Mouse (Mus musculus): ENCODE data around the gene Ago3. TPM values are rescaled to one million over a fixed set of nuclear protein-coding genes. Genes with fewer than 3 reads are reported as not detected.

Ago3 gene
- 9.3 and 11.9 TPM in 2 replicates for polyA plus RNA-seq (2012; ENCODE audit: low replicate concordance)

GRCm38 (mm10) chr4:126429347-126430079 is at the start of gene Ago3:
Ago3 (minus strand) TSS chr4:126429556.

GRCm38 (mm10) chr4:126468285-126468901 is 39.0 kb upstream of the Ago3 start, which contains the start of gene Ago1:
Ago1 (minus strand) TSS chr4:126468583.

GRCm38 (mm10) chr4:126325281-126325861 is 104.0 kb downstream of the Ago3 start, which contains the start of gene Tekt2:
Tekt2 (minus strand) TSS chr4:126325688.

GRCm38 (mm10) chr4:126321111-126321853 is 108.1 kb downstream of the Ago3 start, which contains the start of gene Adprhl2:
Adprhl2 (minus strand) TSS chr4:126321703.

DNA sequence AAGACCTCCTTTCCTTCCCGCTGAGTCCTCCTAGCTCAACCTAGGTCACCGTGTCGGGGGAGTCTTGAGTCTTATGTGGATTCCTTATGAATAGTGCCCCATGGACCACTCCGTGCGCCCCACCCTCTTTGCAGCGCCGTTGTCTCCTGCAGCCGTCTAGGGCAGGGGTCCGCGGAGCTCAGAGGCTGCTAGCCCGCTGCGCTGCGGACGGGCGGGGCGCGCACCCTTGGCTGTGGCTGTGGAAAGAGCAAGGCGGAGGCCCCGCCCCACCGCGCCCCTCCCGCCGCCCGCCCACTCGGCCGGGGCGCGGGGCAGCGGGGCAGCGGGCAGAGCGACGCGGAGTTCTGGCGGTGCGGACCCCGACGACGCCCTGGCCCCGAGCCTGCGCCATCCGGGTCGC is 142.9 kb downstream of the Ago3 start, which contains the start of gene Col8a2:
TSS of gene Col8a2 (plus strand) at position 302 of the 400 bp plus-strand sequence.

Other genes starting within 250 kb of the Ago3 start
- gene Thrap3, start 226.8 kb downstream of the Ago3 start, polyA plus RNA-seq (2012; ENCODE audit: low replicate concordance), result 107 and 126 TPM in 2 replicates
- gene Map7d1, start 173.2 kb downstream of the Ago3 start, polyA plus RNA-seq (2012; ENCODE audit: low replicate concordance), result 157 and 554 TPM in 2 replicates
- 27.3 and 28.0 TPM in 2 replicates for gene Trappc3, start 167.2 kb downstream of the Ago3 start, polyA plus RNA-seq (2012; ENCODE audit: low replicate concordance)
- 0.58 and 1.0 TPM in 2 replicates for gene Col8a2, start 142.8 kb downstream of the Ago3 start, polyA plus RNA-seq (2012; ENCODE audit: low replicate concordance)
- 46.3 and 51.9 TPM in 2 replicates for gene Adprhl2, start 107.9 kb downstream of the Ago3 start, polyA plus RNA-seq (2012; ENCODE audit: low replicate concordance)
- gene Tekt2, start 103.9 kb downstream of the Ago3 start, polyA plus RNA-seq (2012; ENCODE audit: low replicate concordance), result not detected in 2 replicates
- 10.9 and 20.0 TPM in 2 replicates for gene Ago1, start 39.0 kb upstream of the Ago3 start, polyA plus RNA-seq (2012; ENCODE audit: low replicate concordance)
- gene Ago4, start 103.9 kb upstream of the Ago3 start, polyA plus RNA-seq (2012; ENCODE audit: low replicate concordance), result 0.85 and 1.6 TPM in 2 replicates
- 0.48 and 2.2 TPM in 2 replicates for gene Clspn, start 127.4 kb upstream of the Ago3 start, polyA plus RNA-seq (2012; ENCODE audit: low replicate concordance)
- 1.5 and 3.3 TPM in 2 replicates for gene 5730409E04Rik, start 180.3 kb upstream of the Ago3 start, polyA plus RNA-seq (2012; ENCODE audit: low replicate concordance)
- gene Psmb2, start 248.1 kb upstream of the Ago3 start, polyA plus RNA-seq (2012; ENCODE audit: low replicate concordance), result 7.8 and 82.7 TPM in 2 replicates

Measured in hematopoietic multipotent progenitor cell, adult 10-12 weeks (in vitro differentiated cells).